Mouse (Mus musculus) hindbrain, embryonic 10.5 days (tissue): Measurements from ENCODE around the gene Spin1. TPM values are rescaled to one million over a fixed set of nuclear protein-coding genes. Genes with fewer than 3 reads are reported as not detected.
"Not testable (repeated sequence)": the region's sequence is repeated elsewhere in the genome, so short reads cannot be mapped to it uniquely, and the experiment has no call there.

Experiments used
- DNase-seq: peaks from one replicate; pipeline ENCODE4 v3.0.0-alpha.2; 2017; ENCODE audit warnings: low spot score
- H3K27ac ChIP-seq: fragments of 300-500 bp; sonication (generic); 2 replicates; pipeline ENCODE4 v1.5.1; 2016; ENCODE audit warnings: mild to moderate bottlenecking, moderate library complexity
- H3K27me3 ChIP-seq: fragments of 300-500 bp; sonication (generic); 2 replicates; pipeline ENCODE4 v1.6.1; 2016; ENCODE audit warnings: mild to moderate bottlenecking; ENCODE audit not compliant: poor library complexity, insufficient read depth, severe bottlenecking
- H3K36me3 ChIP-seq: fragments of 300-500 bp; sonication (generic); 2 replicates; pipeline ENCODE4 v1.6.1; 2016; ENCODE audit warnings: mild to moderate bottlenecking, moderate library complexity
- H3K4me1 ChIP-seq: fragments of 300-500 bp; sonication (generic); replicated peaks from 2 replicates; pipeline ENCODE4 v1.6.1; 2016; ENCODE audit warnings: mild to moderate bottlenecking
- H3K4me3 ChIP-seq: fragments of 300-500 bp; sonication (generic); 2 replicates; pipeline ENCODE4 v1.5.1; 2016; ENCODE audit warnings: mild to moderate bottlenecking, moderate library complexity
- H3K9me3 ChIP-seq: fragments of 300-500 bp; sonication (generic); 2 replicates; pipeline ENCODE4 v1.6.1; 2016; ENCODE audit warnings: mild to moderate bottlenecking, moderate library complexity
- WGBS: fragments of 180-500 bp; shearing (Covaris S2); methylation state at CpG from one replicate; pipeline ENCODE4 v1.1.7; 2016; 5-methylcytosine and 5-hydroxymethylcytosine counted together
- polyA plus RNA-seq: library from polyadenylated mRNA; unstranded; fragments of >200 nt; fragmentation: Nextera tagmentation; extraction: Ambion mirVana; gene quantifications from 2 replicates; pipeline ENCODE4 v1.2.1, GENCODE M21; 2016

Gene Spin1
- polyA plus RNA-seq, 1 experiment from 2014 or later, result 75.3 TPM

GRCm38 (mm10) chr13:51101016-51101776 lies 516 bp downstream of the Spin1 start:
- Histone ChIP-seq H3K27me3 (no peaks in the 10 kb centered on the region), H3K36me3 (peaks cover 40% of the 10 kb centered on the region), H3K4me3 (peak overlapping the region; percentile 89), H3K27ac (peak overlapping the region; percentile 100), H3K9me3 (peaks cover 37% of the 10 kb centered on the region), H3K4me1 (peaks cover 13% of the 10 kb centered on the region)
- peak; percentile 74 for DNase-seq
- 2% methylated on average over 54 of the region's 89 CpGs for WGBS

GRCm38 (mm10) chr13:51101777-51102132 lies 1.1 kb downstream of the Spin1 start:
- Histone ChIP-seq H3K4me3 (peak overlapping the region; percentile 89), H3K27ac (peak overlapping the region; percentile 100), H3K27me3 (no peaks in the 10 kb centered on the region), H3K4me1 (peaks cover 13% of the 10 kb centered on the region), H3K9me3 (peaks cover 42% of the 10 kb centered on the region), H3K36me3 (peaks cover 45% of the 10 kb centered on the region)
- DNase-seq, result no peak
- WGBS, result 42% methylated on average over 11 of the region's 11 CpGs

GRCm38 (mm10) chr13:51103111-51103725 lies 2.5 kb downstream of the Spin1 start:
- H3K27me3 ChIP-seq, result no peaks in the 10 kb centered on the region
- H3K36me3 ChIP-seq, result peaks cover 60% of the 10 kb centered on the region
- H3K9me3 ChIP-seq, result peaks cover 56% of the 10 kb centered on the region
- peaks cover 13% of the 10 kb centered on the region for H3K4me1 ChIP-seq
- no peak for DNase-seq
- H3K4me3 ChIP-seq, result peak overlapping the region; percentile 89; the same call in 1 of the 2 replicates
- H3K27ac ChIP-seq, result no peak overlapping the region
- 92% methylated on average over 9 of the region's 9 CpGs for WGBS

- 97% methylated on average over 9 of the region's 9 CpGs for WGBS
- no peaks in the 10 kb centered on the region for H3K27me3 ChIP-seq
- H3K27ac ChIP-seq, result no peak overlapping the region
- H3K4me3 ChIP-seq, result no peak overlapping the region
- peaks cover 13% of the 10 kb centered on the region for H3K4me1 ChIP-seq
- H3K9me3 ChIP-seq, result peaks cover 63% of the 10 kb centered on the region
- DNase-seq, result no peak
- peaks cover 68% of the 10 kb centered on the region for H3K36me3 ChIP-seq
Measured at GRCm38 (mm10) chr13:51103861-51104650, 3.4 kb downstream of the Spin1 start.

- Histone ChIP-seq H3K4me1 (peaks cover 4% of the 10 kb centered on the region; the same call in 1 of the 2 replicates), H3K4me3 (no peak overlapping the region), H3K27me3 (no peaks in the 10 kb centered on the region), H3K36me3 (peaks cover 88% of the 10 kb centered on the region), H3K9me3 (peaks cover 81% of the 10 kb centered on the region), H3K27ac (no peak overlapping the region)
- DNase-seq, result no peak
- 97% methylated on average over 3 of the region's 3 CpGs for whole genome bisulfite sequencing
Measured at GRCm38 (mm10) chr13:51105861-51106655, 5.4 kb downstream of the Spin1 start.

- Histone ChIP-seq H3K4me1 (peaks cover 4% of the 10 kb centered on the region; the same call in 1 of the 2 replicates), H3K4me3 (no peak overlapping the region), H3K27ac (no peak overlapping the region), H3K9me3 (peaks cover 89% of the 10 kb centered on the region), H3K36me3 (peaks cover 96% of the 10 kb centered on the region), H3K27me3 (no peaks in the 10 kb centered on the region)
- 96% methylated on average over 4 of the region's 4 CpGs for WGBS
- DNase-seq, result no peak
Measured at GRCm38 (mm10) chr13:51106816-51107215, 6.1 kb downstream of the Spin1 start.

GRCm38 (mm10) chr13:51109517-51109916 lies 8.8 kb downstream of the Spin1 start:
- Histone ChIP-seq H3K27me3 (no peaks in the 10 kb centered on the region), H3K9me3 (peaks cover 90% of the 10 kb centered on the region), H3K4me1 (no peaks in the 10 kb centered on the region), H3K27ac (no peak overlapping the region), H3K36me3 (peaks cover 99% of the 10 kb centered on the region), H3K4me3 (no peak overlapping the region)
- DNase-seq, result no peak
- 94% methylated on average over 2 of the region's 2 CpGs for WGBS

GRCm38 (mm10) chr13:51114398-51114797 lies 13.7 kb downstream of the Spin1 start:
- DNase-seq, H3K27ac ChIP-seq, H3K4me3 ChIP-seq, H3K27me3 ChIP-seq: not testable (repeated sequence)
- Histone ChIP-seq H3K36me3 (peaks cover 56% of the 10 kb centered on the region), H3K4me1 (peaks cover 16% of the 10 kb centered on the region), H3K9me3 (peaks cover 51% of the 10 kb centered on the region)
- WGBS, result 86% methylated on average over 4 of the region's 4 CpGs

- Histone ChIP-seq H3K27me3 (no peaks in the 10 kb centered on the region), H3K4me1 (peaks cover 29% of the 10 kb centered on the region), H3K9me3 (peaks cover 38% of the 10 kb centered on the region), H3K4me3 (no peak overlapping the region), H3K27ac (no peak overlapping the region), H3K36me3 (peaks cover 42% of the 10 kb centered on the region)
- WGBS, result 73% methylated on average over 3 of the region's 3 CpGs
- DNase-seq, result no peak
Measured at GRCm38 (mm10) chr13:51115762-51116161, 15.1 kb downstream of the Spin1 start.

- Histone ChIP-seq H3K27ac (peak overlapping the region; percentile 75), H3K4me1 (peaks cover 54% of the 10 kb centered on the region), H3K4me3 (no peak overlapping the region), H3K27me3 (no peaks in the 10 kb centered on the region), H3K9me3 (no peaks in the 10 kb centered on the region), H3K36me3 (peaks cover 32% of the 10 kb centered on the region)
- WGBS, result 22% methylated on average over 4 of the region's 4 CpGs
- no peak for DNase-seq
Measured at GRCm38 (mm10) chr13:51120734-51121133, 20.1 kb downstream of the Spin1 start.

- H3K4me3 ChIP-seq, result no peak overlapping the region
- H3K4me1 ChIP-seq, result peaks cover 54% of the 10 kb centered on the region
Measured at GRCm38 (mm10) chr13:51121966-51122365, 21.3 kb downstream of the Spin1 start.

GRCm38 (mm10) chr13:51122771-51123170 lies 22.1 kb downstream of the Spin1 start:
- no peak overlapping the region for H3K27ac ChIP-seq
- whole genome bisulfite sequencing, result 77% methylated on average over 8 of the region's 8 CpGs
- H3K36me3 ChIP-seq, result peaks cover 50% of the 10 kb centered on the region
- no peaks in the 10 kb centered on the region for H3K9me3 ChIP-seq
- H3K4me1 ChIP-seq, result peaks cover 54% of the 10 kb centered on the region
- no peak overlapping the region for H3K4me3 ChIP-seq
- DNase-seq, result no peak
- H3K27me3 ChIP-seq, result no peaks in the 10 kb centered on the region

More at GRCm38 (mm10) chr13:51121966-51122365, 21.3 kb downstream of the Spin1 start:
- DNase-seq, result no peak
- 31% methylated on average over 1 of the region's 1 CpGs for WGBS
- no peaks in the 10 kb centered on the region for H3K9me3 ChIP-seq
- no peak overlapping the region for H3K27ac ChIP-seq
- H3K36me3 ChIP-seq, result peaks cover 44% of the 10 kb centered on the region
- no peaks in the 10 kb centered on the region for H3K27me3 ChIP-seq
